Mouse (Mus musculus): ENCODE results near the gene Pum3. TPM values are rescaled to one million over a fixed set of nuclear protein-coding genes. Genes with fewer than 3 reads are reported as not detected.

Pum3 gene
- total and polyA plus RNA-seq, 3 experiments: 98.3 to 181 (median 166) TPM

- H3K9ac ChIP-seq (ENCODE audit: control insufficient read depth, low read depth, low read length, poor library complexity, severe bottlenecking): peak overlapping the region; percentile 76
- peaks cover 32% of the 10 kb centered on the region for H3K79me2 ChIP-seq (ENCODE audit: control insufficient read depth, insufficient read depth, low read length, poor library complexity)
- peaks cover 7 to 14% of the 10 kb centered on the region in 2 experiments for H3K36me3 ChIP-seq (ENCODE audit: control insufficient read depth in 1 of 2, insufficient read depth in 2 of 2, low read length in 2 of 2)
- H3K9me3 ChIP-seq (replicated peaks; ENCODE audit: insufficient read depth, low read length): no peaks in the 10 kb centered on the region
- no peaks in the 10 kb centered on the region for H3K27me3 ChIP-seq (ENCODE audit: control insufficient read depth in 1 of 2, insufficient read depth in 2 of 2, low read length in 2 of 2)
- DNase-seq (ENCODE audit: low read depth, low spot score): peak; percentile 66
- peaks cover 0 to 2% of the 10 kb centered on the region in 2 experiments; a peak in 1 of 4 replicates for H3K4me1 ChIP-seq (ENCODE audit: control insufficient read depth in 1 of 2, insufficient read depth in 2 of 2, low read length in 2 of 2)
- H3K27ac ChIP-seq (ENCODE audit: control insufficient read depth, low read depth, low read length): peak overlapping the region; percentile 56
- peak overlapping the region; percentile 80 to 87 for H3K4me3 ChIP-seq (ENCODE audit: control insufficient read depth in 1 of 2, insufficient read depth in 1 of 2, low read depth in 2 of 2, low read length in 2 of 2)
- TF ChIP-seq USF2 (IDR thresholded peaks at IDR 0.05; ENCODE audit: borderline replicate concordance in 1 of 2, insufficient read depth in 1 of 2, low read depth in 1 of 2, low read length in 2 of 2): no peak
- TF ChIP-seq POLR2A (IDR thresholded peaks at IDR 0.05; ENCODE audit: control insufficient read depth in 1 of 2, insufficient read depth in 1 of 2, low read depth in 1 of 2, low read length in 2 of 2, poor library complexity in 1 of 2): peak in 1 of 2 experiments; percentile 34; a peak in 1 of 4 replicates
- peak; percentile 62; the same call in 1 of the 2 replicates for TF ChIP-seq CHD1 (IDR thresholded peaks at IDR 0.05; ENCODE audit: low read depth, low read length)
Measured at GRCm38 (mm10) chr19:27429281-27429680, 344 bp downstream of the Pum3 start.

DNA sequence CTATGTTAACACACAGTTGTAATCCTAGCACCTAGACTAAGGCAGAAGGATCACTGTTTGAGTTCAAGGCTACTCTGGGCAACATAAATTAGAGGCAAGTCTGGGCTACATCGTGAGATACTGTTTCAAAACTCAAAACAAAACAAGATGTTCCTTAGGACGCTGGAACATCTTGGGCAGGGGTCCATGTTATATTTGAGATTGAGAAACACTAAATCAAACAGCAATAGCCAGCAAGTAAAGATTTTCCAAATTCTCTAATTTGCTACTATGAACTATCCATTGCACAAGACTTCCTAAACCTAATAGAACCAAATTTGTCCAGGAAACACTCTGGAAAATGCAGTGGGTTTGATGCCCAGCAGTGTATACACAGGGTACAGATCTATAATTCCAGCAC, 1.8 kb downstream of the Pum3 start:
- H3K4me1 ChIP-seq (ENCODE audit: control insufficient read depth in 1 of 2, insufficient read depth in 2 of 2, low read length in 2 of 2): peaks cover 0 to 2% of the 10 kb centered on the region in 2 experiments; a peak in 1 of 4 replicates
- H3K9me3 ChIP-seq (replicated peaks; ENCODE audit: insufficient read depth, low read length): no peaks in the 10 kb centered on the region
- H3K27ac ChIP-seq (ENCODE audit: control insufficient read depth, low read depth, low read length): no peak overlapping the region
- peaks cover 32% of the 10 kb centered on the region for H3K79me2 ChIP-seq (ENCODE audit: control insufficient read depth, insufficient read depth, low read length, poor library complexity)
- TF ChIP-seq EP300 (IDR thresholded peaks at IDR 0.05; ENCODE audit: low read depth in 1 of 2, low read length in 2 of 2) (no peak), NELFE (IDR thresholded peaks at IDR 0.05; ENCODE audit: low read depth, low read length) (no peak), MXI1 (IDR thresholded peaks at IDR 0.05; ENCODE audit: low read depth, low read length) (no peak), JUND (IDR thresholded peaks at IDR 0.05; ENCODE audit: low read depth, low read length) (no peak), KAT2A (conservative IDR thresholded peaks at IDR 0.05; ENCODE audit: low read depth, low read length) (no peak), TCF12 (IDR thresholded peaks at IDR 0.05; ENCODE audit: low read depth, low read length) (no peak), POLR2A (IDR thresholded peaks at IDR 0.05; ENCODE audit: control insufficient read depth in 1 of 2, insufficient read depth in 1 of 2, low read depth in 1 of 2, low read length in 2 of 2, poor library complexity in 1 of 2) (no peak), TBP (IDR thresholded peaks at IDR 0.05; ENCODE audit: low read depth, low read length) (no peak), ELF1 (IDR thresholded peaks at IDR 0.05; ENCODE audit: low read depth, low read length) (no peak), CTCF (IDR thresholded peaks at IDR 0.05 in 2 of 3, conservative IDR thresholded peaks at IDR 0.05 in 1 of 3; ENCODE audit: control insufficient read depth in 1 of 3, insufficient read depth in 1 of 3, low read depth in 2 of 3, low read length in 3 of 3, poor library complexity in 1 of 3, severe bottlenecking in 1 of 3) (no peak)
- DNase-seq (ENCODE audit: low read depth, low spot score): no peak
- H3K4me3 ChIP-seq (ENCODE audit: control insufficient read depth in 1 of 2, insufficient read depth in 1 of 2, low read depth in 2 of 2, low read length in 2 of 2): peak overlapping the region in 1 of 2 experiments; percentile 87; a peak in 1 of 4 replicates
- no peaks in the 10 kb centered on the region for H3K27me3 ChIP-seq (ENCODE audit: control insufficient read depth in 1 of 2, insufficient read depth in 2 of 2, low read length in 2 of 2)
- peaks cover 7 to 14% of the 10 kb centered on the region in 2 experiments for H3K36me3 ChIP-seq (ENCODE audit: control insufficient read depth in 1 of 2, insufficient read depth in 2 of 2, low read length in 2 of 2)
- H3K9ac ChIP-seq (ENCODE audit: control insufficient read depth, low read depth, low read length, poor library complexity, severe bottlenecking): peak overlapping the region; percentile 39

GRCm38 (mm10) chr19:27426451-27426850, 3.2 kb downstream of the Pum3 start:
- Histone ChIP-seq H3K27ac (ENCODE audit: control insufficient read depth, low read depth, low read length) (no peak overlapping the region), H3K9me3 (replicated peaks; ENCODE audit: insufficient read depth, low read length) (no peaks in the 10 kb centered on the region), H3K27me3 (ENCODE audit: control insufficient read depth in 1 of 2, insufficient read depth in 2 of 2, low read length in 2 of 2) (no peaks in the 10 kb centered on the region), H3K4me1 (ENCODE audit: control insufficient read depth in 1 of 2, insufficient read depth in 2 of 2, low read length in 2 of 2) (peaks cover 0 to 2% of the 10 kb centered on the region in 2 experiments; a peak in 1 of 4 replicates), H3K4me3 (ENCODE audit: control insufficient read depth in 1 of 2, insufficient read depth in 1 of 2, low read depth in 2 of 2, low read length in 2 of 2) (no peak overlapping the region), H3K79me2 (ENCODE audit: control insufficient read depth, insufficient read depth, low read length, poor library complexity) (peaks cover 32% of the 10 kb centered on the region), H3K9ac (ENCODE audit: control insufficient read depth, low read depth, low read length, poor library complexity, severe bottlenecking) (no peak overlapping the region), H3K36me3 (ENCODE audit: control insufficient read depth in 1 of 2, insufficient read depth in 2 of 2, low read length in 2 of 2) (peaks cover 13 to 14% of the 10 kb centered on the region in 2 experiments)
- peak; percentile 48 for DNase-seq (ENCODE audit: low read depth, low spot score)
- TF ChIP-seq CTCF (IDR thresholded peaks at IDR 0.05 in 2 of 3, conservative IDR thresholded peaks at IDR 0.05 in 1 of 3; ENCODE audit: control insufficient read depth in 1 of 3, insufficient read depth in 1 of 3, low read depth in 2 of 3, low read length in 3 of 3, poor library complexity in 1 of 3, severe bottlenecking in 1 of 3): peak in 1 of 3 experiments; percentile 57; a peak in 3 of 6 replicates
- 0 out of 2 replicates have a peak, but pooled peaks have one; percentile 10 for TF ChIP-seq ZC3H11A (IDR thresholded peaks at IDR 0.05; ENCODE audit: low read depth, low read length)
- no peak for TF ChIP-seq ZMIZ1 (IDR thresholded peaks at IDR 0.05; ENCODE audit: low read depth, low read length)
- 0 out of 2 replicates have a peak, but pooled peaks have one; percentile 24 for TF ChIP-seq SIN3A (IDR thresholded peaks at IDR 0.05; ENCODE audit: low read length)
- 0 out of 2 replicates have a peak, but pooled peaks have one; percentile 14 for TF ChIP-seq GATA1 (IDR thresholded peaks at IDR 0.05; ENCODE audit: low read depth, low read length)
- TF ChIP-seq SMC3 (IDR thresholded peaks at IDR 0.05; ENCODE audit: low read depth, low read length): peak; percentile 34; the same call in 1 of the 2 replicates
- peak; percentile 39 for TF ChIP-seq RAD21 (IDR thresholded peaks at IDR 0.05; ENCODE audit: low read depth, low read length)
- no peak for TF ChIP-seq MAZ (IDR thresholded peaks at IDR 0.05; ENCODE audit: low read depth, low read length)
